Mouse (Mus musculus) right cerebral cortex, adult 18-20 months (tissue): Measurements from ENCODE around the gene Gabrg3.
A peak's percentile ranks its signal among the peaks of the same experiment; 100 is the strongest.

Experiments used
- DNase-seq: peaks from one replicate; pipeline ENCODE4 v3.0.0; 2022; ENCODE audit warnings: mixed read lengths

Gene Gabrg3

GRCm38 (mm10) chr7:57386517-57387340 lies at the start of gene Gabrg3:
Gabrg3 (minus strand) TSS chr7:57387188.
- DNase-seq, result peak; percentile 33

GRCm38 (mm10) chr7:57422675-57423074 lies 35.7 kb upstream of the Gabrg3 start:
- DNase-seq, result peak; percentile 7

- no peak for DNase-seq
These were observed 34.1 kb upstream of the Gabrg3 start for GRCm38 (mm10) chr7:57421044-57421443.

- no peak for DNase-seq
These were observed 32.4 kb upstream of the Gabrg3 start, which contains the start of gene Gabrb3 for GRCm38 (mm10) chr7:57419392-57419791. Gabrb3 (plus strand) TSS chr7:57419692.

GRCm38 (mm10) chr7:57412896-57413295 lies 25.9 kb upstream of the Gabrg3 start:
- DNase-seq, result no peak

- DNase-seq, result no peak
These were observed 24.2 kb upstream of the Gabrg3 start for GRCm38 (mm10) chr7:57411163-57411562.

GRCm38 (mm10) chr7:57393551-57393950 lies 6.6 kb upstream of the Gabrg3 start:
- DNase-seq, result no peak

- DNase-seq, result peak; percentile 42
These were observed 3.1 kb upstream of the Gabrg3 start for GRCm38 (mm10) chr7:57390046-57390445.

- DNase-seq, result no peak
These were observed 310 bp upstream of the Gabrg3 start for GRCm38 (mm10) chr7:57387341-57387654.

- peak; percentile 62 for DNase-seq
These were observed 2.9 kb downstream of the Gabrg3 start for GRCm38 (mm10) chr7:57384112-57384511.

- no peak for DNase-seq
These were observed 21.0 kb downstream of the Gabrg3 start for GRCm38 (mm10) chr7:57366013-57366390.

GRCm38 (mm10) chr7:57365134-57366012 lies 21.6 kb downstream of the Gabrg3 start:
- DNase-seq, result no peak

GRCm38 (mm10) chr7:57363812-57364211 lies 23.2 kb downstream of the Gabrg3 start:
- DNase-seq, result peak; percentile 34

GRCm38 (mm10) chr7:57357871-57358540 lies 29.0 kb downstream of the Gabrg3 start:
- no peak for DNase-seq

GRCm38 (mm10) chr7:57356565-57357301 lies 30.3 kb downstream of the Gabrg3 start:
- DNase-seq, result peak; percentile 52

GRCm38 (mm10) chr7:57348774-57349173 lies 38.2 kb downstream of the Gabrg3 start:
- DNase-seq, result no peak

- DNase-seq, result no peak
These were observed 45.1 kb downstream of the Gabrg3 start for GRCm38 (mm10) chr7:57341910-57342309.

GRCm38 (mm10) chr7:57331211-57331610 lies 55.8 kb downstream of the Gabrg3 start:
- no peak for DNase-seq

GRCm38 (mm10) chr7:57330240-57330639 lies 56.7 kb downstream of the Gabrg3 start:
- peak; percentile 18 for DNase-seq

- DNase-seq, result no peak
These were observed 62.5 kb downstream of the Gabrg3 start for GRCm38 (mm10) chr7:57324473-57324872.

- no peak for DNase-seq
These were observed 64.9 kb downstream of the Gabrg3 start for GRCm38 (mm10) chr7:57322086-57322485.

GRCm38 (mm10) chr7:57314971-57315370 lies 72.0 kb downstream of the Gabrg3 start:
- no peak for DNase-seq

GRCm38 (mm10) chr7:57312018-57312417 lies 75.0 kb downstream of the Gabrg3 start:
- DNase-seq, result no peak
